Mouse (Mus musculus) layer of hippocampus, adult 9-11 months (tissue): Measurements from ENCODE around the gene Defb48.

Experiments used
- DNase-seq: peaks from one replicate; pipeline ENCODE4 v3.0.0; 2022

Gene Defb48

GRCm38 (mm10) chr14:62984410-62984809 lies at the start of gene Defb48:
Gene Defb48 (minus strand): TSS chr14:62984510.
- no peak for DNase-seq

GRCm38 (mm10) chr14:63020524-63021156 lies 36.3 kb upstream of the Defb48 start:
- DNase-seq, result no peak

GRCm38 (mm10) chr14:63014667-63015066 lies 30.4 kb upstream of the Defb48 start:
- DNase-seq, result no peak

- no peak for DNase-seq
These were observed 28.8 kb upstream of the Defb48 start for GRCm38 (mm10) chr14:63013082-63013481.

DNA sequence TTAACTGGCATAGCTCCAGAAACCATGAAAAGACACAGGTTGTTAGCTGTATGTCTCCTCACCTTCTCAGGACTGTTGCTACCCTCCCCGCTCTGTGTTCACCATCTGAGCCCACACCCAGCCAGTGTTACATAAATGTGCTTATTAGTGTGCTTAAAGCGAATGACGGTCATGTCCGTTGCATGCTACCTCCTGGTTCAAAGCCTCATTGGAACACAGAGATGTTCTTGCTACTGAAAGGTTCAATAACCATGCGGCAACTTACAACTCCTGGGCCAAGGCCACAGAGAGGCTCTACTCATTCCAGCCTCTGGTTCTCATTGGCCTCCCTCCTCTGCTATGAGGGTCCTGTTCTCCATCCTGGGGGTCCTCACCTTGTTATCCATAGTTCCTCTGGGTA lies 27.2 kb upstream of the Defb48 start, which contains the start of gene Defb43:
TSS of gene Defb43 (plus strand) at position 301 of the 400 bp plus-strand sequence.
- no peak for DNase-seq

GRCm38 (mm10) chr14:63002588-63002987 lies 18.3 kb upstream of the Defb48 start:
- no peak for DNase-seq

DNA sequence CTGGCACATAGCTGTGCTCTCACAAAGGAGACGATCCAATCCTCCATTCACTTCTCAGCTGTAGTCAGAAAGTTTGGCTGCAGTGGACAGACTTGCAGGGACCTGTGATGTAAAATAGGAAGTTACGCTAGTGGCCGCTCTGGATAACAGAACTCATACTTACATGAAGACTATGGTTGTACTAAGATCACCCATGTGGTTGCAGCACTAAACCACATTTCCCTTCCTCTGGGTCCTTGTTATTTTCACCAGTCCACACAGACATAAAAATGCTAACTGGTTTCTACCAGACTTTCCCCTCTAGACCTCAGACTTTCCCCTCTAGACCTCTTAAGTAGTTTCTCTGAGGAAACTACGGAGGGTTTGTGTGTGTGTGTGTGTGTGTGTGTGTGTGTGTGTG lies 14.7 kb upstream of the Defb48 start:
- no peak for DNase-seq

GRCm38 (mm10) chr14:62997777-62998176 lies 13.5 kb upstream of the Defb48 start, which contains the start of gene Defb47:
Gene Defb47 (plus strand): TSS chr14:62998077.
- no peak for DNase-seq

GRCm38 (mm10) chr14:62991849-62992510 lies 7.7 kb upstream of the Defb48 start:
- DNase-seq, result peak; percentile 16

GRCm38 (mm10) chr14:62991271-62991670 lies 7.0 kb upstream of the Defb48 start:
- no peak for DNase-seq

GRCm38 (mm10) chr14:62979815-62980214 lies 4.5 kb downstream of the Defb48 start:
- no peak for DNase-seq

- peak; percentile 28 for DNase-seq
These were observed 9.3 kb downstream of the Defb48 start for GRCm38 (mm10) chr14:62975046-62975445.

DNA sequence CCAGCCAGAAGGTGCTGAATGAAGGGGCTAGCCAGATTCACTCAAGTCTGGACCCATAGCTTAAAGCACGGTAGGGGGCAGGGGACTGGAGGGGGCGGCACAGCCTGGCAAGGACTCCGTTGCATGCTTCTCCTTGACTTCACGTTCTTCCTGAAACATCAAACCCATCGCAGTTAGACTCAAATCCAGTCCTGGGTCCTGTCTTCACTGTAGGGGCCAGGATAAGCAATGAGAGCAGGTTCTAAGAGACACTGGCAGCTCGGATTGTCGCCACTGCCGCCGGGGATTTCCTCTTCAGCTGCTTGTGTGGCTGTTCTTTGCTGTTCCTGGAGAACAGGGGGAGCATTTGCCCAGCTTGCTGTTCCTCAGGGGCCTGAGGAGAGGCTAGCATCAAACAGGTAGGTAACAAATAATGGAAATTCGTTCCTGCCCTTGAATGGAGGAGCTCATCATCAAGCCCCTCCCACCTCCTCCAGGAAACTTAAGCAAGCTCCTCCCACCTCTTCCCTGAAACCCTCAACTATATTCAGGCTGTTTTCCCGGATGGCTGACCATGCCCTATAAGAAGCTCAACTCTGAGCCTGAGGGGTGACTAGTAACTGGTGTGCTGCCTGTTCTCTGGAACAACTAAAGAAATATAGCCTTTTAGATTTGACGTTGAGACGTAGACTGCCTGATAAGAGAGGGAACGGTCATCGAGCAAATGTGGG lies 18.3 kb downstream of the Defb48 start:
- DNase-seq, result no peak

GRCm38 (mm10) chr14:62965342-62965741 lies 19.0 kb downstream of the Defb48 start:
- no peak for DNase-seq

DNA sequence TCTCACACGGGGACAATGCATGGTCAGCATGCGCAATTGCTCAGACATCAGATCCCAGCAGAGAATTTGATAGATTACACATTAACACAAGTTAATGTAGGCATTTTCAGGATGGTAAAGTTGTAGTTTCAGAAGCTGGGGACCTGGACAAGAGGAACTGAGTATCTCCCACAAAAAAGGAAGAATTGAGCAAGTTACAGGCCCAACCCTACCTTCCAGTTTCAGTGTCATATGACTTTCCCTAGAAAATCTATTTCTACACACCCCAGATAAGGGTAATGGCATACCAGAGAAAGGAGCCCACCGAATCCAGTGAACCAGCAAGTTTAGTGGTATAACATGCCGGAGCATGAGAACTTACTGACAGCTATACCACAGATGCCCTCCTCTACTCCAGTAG lies 20.7 kb downstream of the Defb48 start:
- no peak for DNase-seq

DNA sequence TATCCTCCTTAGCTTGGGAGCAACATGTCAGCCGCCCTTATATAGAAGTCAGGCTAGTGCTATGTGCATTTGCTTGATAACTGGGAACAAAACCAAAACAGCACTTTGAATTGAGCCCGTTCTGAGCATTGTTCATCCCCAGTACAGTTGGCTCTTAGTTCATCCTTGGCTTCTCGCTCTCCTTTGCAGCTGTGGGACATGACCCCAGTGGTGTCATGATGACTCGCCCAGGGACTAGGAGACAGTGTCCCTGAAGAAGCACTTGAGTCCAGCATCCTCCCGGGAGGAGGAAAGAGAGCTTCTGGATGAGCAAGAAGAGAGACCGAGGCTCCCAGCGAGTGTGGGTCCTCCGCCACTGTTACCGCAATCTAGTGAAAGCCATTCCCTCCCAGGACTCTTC lies 28.2 kb downstream of the Defb48 start:
- peak; percentile 17 for DNase-seq

- no peak for DNase-seq
These were observed 37.5 kb downstream of the Defb48 start for GRCm38 (mm10) chr14:62946794-62947193.

DNA sequence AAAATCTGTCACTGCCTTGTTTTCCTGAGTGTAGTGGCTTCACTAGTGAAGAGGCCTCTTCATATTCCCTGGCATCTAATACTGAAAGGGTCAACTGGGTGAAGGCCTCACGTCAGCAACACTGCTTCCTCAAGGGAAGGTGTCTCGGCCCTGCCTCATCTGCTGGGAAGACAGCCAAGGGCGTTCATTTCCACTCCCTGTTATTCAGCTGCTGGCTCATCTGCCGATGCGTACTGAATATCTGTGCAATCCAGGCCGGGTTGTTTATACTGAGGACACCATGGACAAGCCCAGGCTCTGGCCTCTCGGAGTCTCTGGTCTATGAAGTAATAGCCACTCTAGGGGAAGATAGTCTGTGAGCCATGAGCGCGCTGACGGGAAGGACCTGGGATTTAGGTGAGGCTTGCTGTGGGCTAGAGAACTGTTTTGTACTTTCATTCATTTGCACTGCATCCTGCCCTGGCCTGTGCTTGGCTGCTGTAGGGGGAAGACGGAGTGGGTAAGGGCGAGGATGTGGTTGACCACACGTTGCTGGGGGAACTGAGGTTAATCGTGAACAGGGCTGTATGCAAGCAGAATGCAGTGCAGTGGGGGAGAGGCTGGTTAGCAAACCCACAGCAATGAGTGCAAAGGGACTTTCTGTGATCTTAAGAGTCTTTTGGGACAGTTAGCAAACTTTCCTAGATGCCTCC lies 43.8 kb downstream of the Defb48 start:
- no peak for DNase-seq

GRCm38 (mm10) chr14:62939435-62939834 lies 44.9 kb downstream of the Defb48 start:
- DNase-seq, result no peak

DNA sequence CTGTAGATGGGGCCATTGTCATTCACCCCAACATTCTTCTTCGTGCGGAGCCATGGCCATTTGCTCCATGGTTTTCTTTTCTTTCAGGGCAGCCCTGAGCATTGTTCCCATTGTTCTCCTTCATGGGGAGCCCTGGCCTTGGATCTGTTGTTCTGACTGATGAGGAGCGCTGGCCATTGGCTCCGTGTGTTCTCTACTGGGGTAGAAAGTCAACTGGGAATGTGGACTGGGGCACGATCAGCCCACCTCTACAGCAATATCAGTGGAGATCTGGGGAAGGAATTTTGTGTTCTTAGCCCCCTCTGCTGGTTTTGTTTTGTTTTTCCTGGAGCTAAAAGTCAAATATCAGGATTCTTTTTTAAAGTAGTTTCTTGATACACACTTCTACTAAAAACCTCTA lies 46.6 kb downstream of the Defb48 start:
- no peak for DNase-seq

GRCm38 (mm10) chr14:62936631-62937380 lies 47.5 kb downstream of the Defb48 start:
- no peak for DNase-seq

GRCm38 (mm10) chr14:62935361-62935760 lies 48.9 kb downstream of the Defb48 start:
- peak; percentile 49 for DNase-seq
